Mouse (Mus musculus) heart, adult 2 months (tissue): ENCODE measurements around the gene Drosha.

Source experiments
- CTCF ChIP-seq: fragments of 200-600 bp; IDR thresholded peaks from 2 replicates; pipeline ENCODE4 v1.8.1; 2022; ENCODE audit warnings: antibody characterized with exemption, mild to moderate bottlenecking, moderate library complexity
- POLR2A ChIP-seq: fragments of 200-500 bp; IDR thresholded peaks from 2 replicates; pipeline ENCODE4 v1.6.1; 2011; ENCODE audit warnings: mild to moderate bottlenecking, low read depth, low read length, control low read depth; ENCODE audit not compliant: insufficient read depth

- no peak for TF ChIP-seq CTCF
- no peak for TF ChIP-seq POLR2A
Observed at GRCm38 (mm10) chr15:12795909-12796470, 28.6 kb upstream of the Drosha start.
